Mouse (Mus musculus): ENCODE data around the gene Slc7a7. TPM values are rescaled to one million over a fixed set of nuclear protein-coding genes. Genes with fewer than 3 reads are reported as not detected.

The Slc7a7 gene
- total RNA-seq, 2 experiments from 2014 or later = 2.5 to 2.7 TPM

GRCm38 (mm10) chr14:54328548-54328947, 89.0 kb downstream of the Slc7a7 start:
- no peak for DNase-seq (ENCODE audit: low spot score in 2 of 2)

- DNase-seq (ENCODE audit: low spot score in 2 of 2) = no peak
Measured at GRCm38 (mm10) chr14:54324486-54324885, 93.1 kb downstream of the Slc7a7 start.

GRCm38 (mm10) chr14:54321556-54322376, 95.8 kb downstream of the Slc7a7 start:
- no peak for DNase-seq (ENCODE audit: low spot score in 2 of 2)

Other genes with a start within 250 kb of the Slc7a7 start
- gene Dad1, start 163.7 kb downstream of the Slc7a7 start, total RNA-seq (2021) = 100 to 1,000 TPM; 127 TPM
- 10 to 100 TPM; 45.1 to 49.8 TPM for gene Abhd4, start 163.6 kb downstream of the Slc7a7 start, total RNA-seq (2021)
- gene Olfr49, start 132.8 kb downstream of the Slc7a7 start, total RNA-seq (2021) = not detected
- gene Oxa1l, start 56.9 kb downstream of the Slc7a7 start, total RNA-seq (2021) = 10 to 100 TPM; 69.3 to 70.0 TPM
- gene Mrpl52, start 9.1 kb upstream of the Slc7a7 start, total RNA-seq (2021) = 100 to 1,000 TPM; 109 to 138 TPM
- 10 to 100 TPM; 39.1 to 41.0 TPM for gene Mmp14, start 13.8 kb upstream of the Slc7a7 start, total RNA-seq (2021)
- gene Lrp10, start 46.4 kb upstream of the Slc7a7 start, total RNA-seq (2021) = 10 to 100 TPM; 40.3 to 42.2 TPM
- gene Rem2, start 58.3 kb upstream of the Slc7a7 start, total RNA-seq (2021) = 10 to 100 TPM; 26.9 to 31.5 TPM
- gene Prmt5, start 99.7 kb upstream of the Slc7a7 start, total RNA-seq (2021) = 10 to 100 TPM; 82.2 to 91.8 TPM
- gene Haus4, start 136.8 kb upstream of the Slc7a7 start, total RNA-seq (2021) = 1 to 10 TPM; 4.7 to 6.7 TPM
- gene Ajuba, start 159.8 kb upstream of the Slc7a7 start, total RNA-seq (2021) = 1 to 10 TPM; 3.8 to 4.3 TPM
- gene 4931414P19Rik, start 188.2 kb upstream of the Slc7a7 start, total RNA-seq (2021) = 1 to 10 TPM; 5.1 to 5.5 TPM
- 100 to 1,000 TPM; 201 to 217 TPM for gene Psmb5, start 200.2 kb upstream of the Slc7a7 start, total RNA-seq (2021)
- under 1 TPM; 0.21 to 0.25 TPM for gene Psmb11, start 203.7 kb upstream of the Slc7a7 start, total RNA-seq (2021)
- gene Gm17606, start 223.2 kb upstream of the Slc7a7 start, total RNA-seq (2021) = not detected
- gene Cdh24, start 223.6 kb upstream of the Slc7a7 start, total RNA-seq (2021) = 10 to 100 TPM; 14.7 to 17.2 TPM